Mouse (Mus musculus): ENCODE measurements around the gene Aebp1.
"Not testable (repeated sequence)": the region's sequence is repeated elsewhere in the genome, so short reads cannot be mapped to it uniquely, and the experiment has no call there.

Gene Aebp1

GRCm38 (mm10) chr11:5856479-5857130 lies 5.1 kb upstream of the Aebp1 start:
- no peak for DNase-seq

GRCm38 (mm10) chr11:5858723-5859122 lies 3.0 kb upstream of the Aebp1 start:
- no peak for DNase-seq

GRCm38 (mm10) chr11:5859883-5860550 lies 1.7 kb upstream of the Aebp1 start:
- no peak for DNase-seq

GRCm38 (mm10) chr11:5860639-5861038 lies 1.1 kb upstream of the Aebp1 start:
- no peak for DNase-seq

GRCm38 (mm10) chr11:5862394-5863105 lies 803 bp downstream of the Aebp1 start:
- DNase-seq = no peak

GRCm38 (mm10) chr11:5867196-5867595 lies 5.4 kb downstream of the Aebp1 start:
- DNase-seq = no peak

- DNase-seq = no peak
Measured at GRCm38 (mm10) chr11:5868324-5868723, 6.6 kb downstream of the Aebp1 start.

GRCm38 (mm10) chr11:5869331-5869730 lies 7.6 kb downstream of the Aebp1 start:
- peak in 1 of 2 experiments; percentile 56 for DNase-seq

- no peak for DNase-seq
Measured at GRCm38 (mm10) chr11:5870069-5870468, 8.3 kb downstream of the Aebp1 start.

- DNase-seq = no peak
Measured at GRCm38 (mm10) chr11:5872707-5873106, 11.0 kb downstream of the Aebp1 start.

GRCm38 (mm10) chr11:5873192-5873591 lies 11.4 kb downstream of the Aebp1 start:
- DNase-seq = no peak

- DNase-seq = no peak
Measured at GRCm38 (mm10) chr11:5877421-5877820, 15.7 kb downstream of the Aebp1 start.

- peak; percentile 97 for DNase-seq
Measured at GRCm38 (mm10) chr11:5877921-5878526, 16.3 kb downstream of the Aebp1 start, which contains the start of gene Pold2. Gene Pold2, minus strand, starts transcription at chr11:5878292.

- DNase-seq = no peak
Measured at GRCm38 (mm10) chr11:5878661-5879060, 16.9 kb downstream of the Aebp1 start.

- DNase-seq = peak; percentile 85 to 90
Measured at GRCm38 (mm10) chr11:5879905-5880304, 18.2 kb downstream of the Aebp1 start.

- DNase-seq = no peak
Measured at GRCm38 (mm10) chr11:5882518-5882917, 20.8 kb downstream of the Aebp1 start.

- peak; percentile 80 to 85 for DNase-seq
Measured at GRCm38 (mm10) chr11:5886187-5886586, 24.4 kb downstream of the Aebp1 start.

- no peak for DNase-seq
Measured at GRCm38 (mm10) chr11:5887250-5887649, 25.5 kb downstream of the Aebp1 start.

- not testable (repeated sequence) for DNase-seq
Measured at GRCm38 (mm10) chr11:5888563-5888962, 26.8 kb downstream of the Aebp1 start.

GRCm38 (mm10) chr11:5892151-5892591 lies 30.4 kb downstream of the Aebp1 start:
- peak; percentile 69 to 74 for DNase-seq

GRCm38 (mm10) chr11:5892810-5893368 lies 31.1 kb downstream of the Aebp1 start:
- no peak for DNase-seq

GRCm38 (mm10) chr11:5893807-5894206 lies 32.1 kb downstream of the Aebp1 start:
- no peak for DNase-seq

- DNase-seq = no peak
Measured at GRCm38 (mm10) chr11:5897230-5897629, 35.5 kb downstream of the Aebp1 start.
